Mouse (Mus musculus): Measurements from ENCODE around the gene Olfr1111. TPM values are rescaled to one million over a fixed set of nuclear protein-coding genes. Genes with fewer than 3 reads are reported as not detected.
"Not testable (repeated sequence)": the region's sequence is repeated elsewhere in the genome, so short reads cannot be mapped to it uniquely, and the experiment has no call there.

The Olfr1111 gene
- not detected in 2 replicates for polyA plus RNA-seq (2015; fragmentation: Nextera tagmentation; extraction: Ambion mirVana)

GRCm38 (mm10) chr2:87152524-87152923, at the start of gene Olfr1111:
Olfr1111 (minus strand) TSS chr2:87152624.
- no peaks in the 10 kb centered on the region for H3K9me3 ChIP-seq
- no peak for ATAC-seq (ENCODE audit: low FRiP score, low read depth)
- H3K27ac ChIP-seq: no peak within 1 kb of the TSS
- no peak within 1 kb of the TSS for H3K4me2 ChIP-seq (replicated peaks)
- no peak within 1 kb of the TSS for H3K9ac ChIP-seq
- no peaks in the 10 kb centered on the region for H3K27me3 ChIP-seq
- H3K36me3 ChIP-seq: no peaks in the 10 kb centered on the region
- no peak within 1 kb of the TSS for H3K4me3 ChIP-seq
- H3K4me1 ChIP-seq: no peaks in the 10 kb centered on the region

GRCm38 (mm10) chr2:87187498-87187897, 35.1 kb upstream of the Olfr1111 start, which contains the start of gene Olfr1112:
Olfr1112 (plus strand) TSS chr2:87187798.
- WGBS: 86% methylated on average over 1 of the region's 1 CpGs
- H3K4me3 ChIP-seq: no peak within 1 kb of the TSS
- no peaks in the 10 kb centered on the region for H3K4me1 ChIP-seq
- no peaks in the 10 kb centered on the region for H3K27me3 ChIP-seq
- H3K9me3 ChIP-seq: no peaks in the 10 kb centered on the region
- H3K36me3 ChIP-seq: no peaks in the 10 kb centered on the region
- H3K9ac ChIP-seq: no peak within 1 kb of the TSS
- H3K27ac ChIP-seq: no peak within 1 kb of the TSS
- H3K4me2 ChIP-seq (replicated peaks): no peak within 1 kb of the TSS
- ATAC-seq (ENCODE audit: low FRiP score, low read depth): no peak

DNA sequence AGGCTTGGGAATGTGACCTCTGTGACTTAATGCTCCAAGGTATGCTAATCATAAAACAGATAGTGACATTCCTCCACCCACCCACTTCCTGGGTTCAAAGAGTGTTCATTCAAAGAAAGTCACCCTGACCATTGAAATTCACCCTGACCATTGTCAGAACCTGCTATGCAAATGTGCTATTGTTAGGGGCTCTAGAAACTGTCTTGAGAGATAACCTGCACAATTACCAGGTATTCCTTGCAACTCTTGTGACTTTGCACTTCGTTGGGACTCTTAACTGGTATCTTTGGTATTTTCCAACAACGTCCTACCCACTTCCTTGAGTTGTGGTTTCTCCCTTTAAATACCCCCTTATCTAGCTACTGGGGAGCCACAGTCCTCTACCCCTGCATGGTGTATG, 15.3 kb upstream of the Olfr1111 start:
- WGBS: 78% methylated on average over 2 of the region's 2 CpGs
- not testable (repeated sequence) for H3K4me2 ChIP-seq (replicated peaks); H3K27ac ChIP-seq; H3K9me3 ChIP-seq; H3K4me1 ChIP-seq; H3K36me3 ChIP-seq; H3K4me3 ChIP-seq; H3K9ac ChIP-seq; ATAC-seq (ENCODE audit: low FRiP score, low read depth); H3K27me3 ChIP-seq

DNA sequence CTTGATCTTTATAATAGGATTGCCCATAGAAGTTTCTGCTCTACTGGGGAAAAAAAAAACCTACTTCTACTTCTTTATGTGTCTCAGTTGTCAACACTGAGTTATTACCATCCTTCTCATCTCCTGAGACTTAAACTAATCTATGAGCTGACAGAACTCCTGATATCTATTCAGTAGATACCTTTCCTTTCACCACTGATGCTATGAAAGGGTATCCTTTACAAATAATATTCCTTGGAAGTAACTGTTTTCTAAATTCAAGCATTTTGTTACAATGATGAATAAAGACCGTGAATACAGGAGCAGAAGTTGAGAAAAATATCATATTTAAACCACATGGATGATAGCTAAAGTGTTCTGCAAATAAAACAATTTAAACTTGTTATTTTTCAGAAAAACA, 12.2 kb downstream of the Olfr1111 start, which contains the start of gene Olfr1110:
Olfr1110 (minus strand) TSS at position 101 of the 400 bp plus-strand sequence.
- Histone ChIP-seq H3K4me3 (no peak within 1 kb of the TSS), H3K4me1 (no peaks in the 10 kb centered on the region), H3K9me3 (no peaks in the 10 kb centered on the region), H3K4me2 (replicated peaks) (no peak within 1 kb of the TSS), H3K27me3 (no peaks in the 10 kb centered on the region), H3K9ac (no peak within 1 kb of the TSS), H3K27ac (no peak within 1 kb of the TSS), H3K36me3 (no peaks in the 10 kb centered on the region)
- ATAC-seq (ENCODE audit: low FRiP score, low read depth): no peak
- WGBS: 81% methylated on average over 1 of the region's 1 CpGs

- H3K36me3 ChIP-seq: no peaks in the 10 kb centered on the region
These were observed 38.0 kb downstream of the Olfr1111 start, which contains the start of gene Olfr259 for GRCm38 (mm10) chr2:87114467-87114866. Olfr259 (minus strand) TSS chr2:87114567.

More at GRCm38 (mm10) chr2:87114467-87114866, 38.0 kb downstream of the Olfr1111 start, which contains the start of gene Olfr259:
- no peak for ATAC-seq (ENCODE audit: low FRiP score, low read depth)
- no peak within 1 kb of the TSS for H3K4me3 ChIP-seq
- H3K4me1 ChIP-seq: no peaks in the 10 kb centered on the region
- no peak within 1 kb of the TSS for H3K4me2 ChIP-seq (replicated peaks)
- H3K27ac ChIP-seq: no peak within 1 kb of the TSS
- no peaks in the 10 kb centered on the region for H3K27me3 ChIP-seq
- H3K9ac ChIP-seq: no peak within 1 kb of the TSS
- no peaks in the 10 kb centered on the region for H3K9me3 ChIP-seq

Other genes with a start within 250 kb of the Olfr1111 start
- not detected in 2 replicates for gene Olfr1098, start 228.1 kb downstream of the Olfr1111 start, polyA plus RNA-seq (2015; fragmentation: Nextera tagmentation; extraction: Ambion mirVana)
- not detected in 2 replicates for gene Olfr1099, start 191.9 kb downstream of the Olfr1111 start, polyA plus RNA-seq (2015; fragmentation: Nextera tagmentation; extraction: Ambion mirVana)
- not detected in 2 replicates for gene Olfr1100, start 172.7 kb downstream of the Olfr1111 start, polyA plus RNA-seq (2015; fragmentation: Nextera tagmentation; extraction: Ambion mirVana)
- gene Olfr1101, start 161.4 kb downstream of the Olfr1111 start, polyA plus RNA-seq (2015; fragmentation: Nextera tagmentation; extraction: Ambion mirVana): not detected in 2 replicates
- not detected in 2 replicates for gene Olfr1102, start 154.2 kb downstream of the Olfr1111 start, polyA plus RNA-seq (2015; fragmentation: Nextera tagmentation; extraction: Ambion mirVana)
- not detected in 2 replicates for gene Olfr1104, start 125.5 kb downstream of the Olfr1111 start, polyA plus RNA-seq (2015; fragmentation: Nextera tagmentation; extraction: Ambion mirVana)
- not detected in 2 replicates for gene Olfr1105, start 116.1 kb downstream of the Olfr1111 start, polyA plus RNA-seq (2015; fragmentation: Nextera tagmentation; extraction: Ambion mirVana)
- not detected in 2 replicates for gene Olfr1106, start 100.4 kb downstream of the Olfr1111 start, polyA plus RNA-seq (2015; fragmentation: Nextera tagmentation; extraction: Ambion mirVana)
- not detected in 2 replicates for gene Olfr1107, start 76.8 kb downstream of the Olfr1111 start, polyA plus RNA-seq (2015; fragmentation: Nextera tagmentation; extraction: Ambion mirVana)
- gene Olfr1109, start 56.6 kb downstream of the Olfr1111 start, polyA plus RNA-seq (2015; fragmentation: Nextera tagmentation; extraction: Ambion mirVana): not detected in 2 replicates
- not detected in 2 replicates for gene Olfr259, start 38.1 kb downstream of the Olfr1111 start, polyA plus RNA-seq (2015; fragmentation: Nextera tagmentation; extraction: Ambion mirVana)
- not detected in 2 replicates for gene Olfr1110, start 12.3 kb downstream of the Olfr1111 start, polyA plus RNA-seq (2015; fragmentation: Nextera tagmentation; extraction: Ambion mirVana)
- not detected in 2 replicates for gene Olfr1112, start 35.2 kb upstream of the Olfr1111 start, polyA plus RNA-seq (2015; fragmentation: Nextera tagmentation; extraction: Ambion mirVana)
- gene Olfr1113, start 56.3 kb upstream of the Olfr1111 start, polyA plus RNA-seq (2015; fragmentation: Nextera tagmentation; extraction: Ambion mirVana): not detected in 2 replicates
- gene Olfr1115, start 95.4 kb upstream of the Olfr1111 start, polyA plus RNA-seq (2015; fragmentation: Nextera tagmentation; extraction: Ambion mirVana): not detected in 2 replicates
- not detected in 2 replicates for gene Olfr1116, start 114.9 kb upstream of the Olfr1111 start, polyA plus RNA-seq (2015; fragmentation: Nextera tagmentation; extraction: Ambion mirVana)
- not detected in 2 replicates for gene Olfr1118, start 155.0 kb upstream of the Olfr1111 start, polyA plus RNA-seq (2015; fragmentation: Nextera tagmentation; extraction: Ambion mirVana)
- not detected in 2 replicates for gene Olfr1120, start 202.2 kb upstream of the Olfr1111 start, polyA plus RNA-seq (2015; fragmentation: Nextera tagmentation; extraction: Ambion mirVana)
- gene Olfr1121, start 217.3 kb upstream of the Olfr1111 start, polyA plus RNA-seq (2015; fragmentation: Nextera tagmentation; extraction: Ambion mirVana): not detected in 2 replicates
- gene Olfr1122, start 233.2 kb upstream of the Olfr1111 start, polyA plus RNA-seq (2015; fragmentation: Nextera tagmentation; extraction: Ambion mirVana): not detected in 2 replicates